Mouse (Mus musculus) forebrain, embryonic 14.5 days (tissue): ENCODE data around the gene Gm38392. TPM values are rescaled to one million over a fixed set of nuclear protein-coding genes. Genes with fewer than 3 reads are reported as not detected.

Experiments
- ATAC-seq: fragments of 200-750 bp; cut with Nextera tagmentation; 2 replicates; pipeline ENCODE4 v1.8.0; 2017; ENCODE audit warnings: mild to moderate bottlenecking, moderate library complexity
- DNase-seq: peaks from one replicate; pipeline ENCODE4 v3.0.0-alpha.2; 2015; ENCODE audit warnings: low spot score
- H3K27ac ChIP-seq: fragments of 300-500 bp; sonication (generic); 2 replicates; pipeline ENCODE4 v1.5.1; 2014; ENCODE audit warnings: low read depth, mild to moderate bottlenecking, control low read depth, low read length, moderate library complexity
- H3K27me3 ChIP-seq: fragments of 300-500 bp; sonication (generic); replicated peaks from 2 replicates; pipeline ENCODE4 v1.6.1; 2014; ENCODE audit warnings: low read length, control low read depth, mixed read lengths; ENCODE audit not compliant: control insufficient read depth, insufficient read depth
- H3K36me3 ChIP-seq: fragments of 300-500 bp; sonication (generic); 2 replicates; pipeline ENCODE4 v1.6.1; 2014; ENCODE audit warnings: low read length, control low read depth; ENCODE audit not compliant: control insufficient read depth, insufficient read depth
- H3K4me1 ChIP-seq: fragments of 300-500 bp; sonication (generic); 2 replicates; pipeline ENCODE4 v1.6.1; 2014; ENCODE audit warnings: antibody characterized with exemption, low read length, control low read depth; ENCODE audit not compliant: control insufficient read depth, insufficient read depth
- H3K4me2 ChIP-seq: fragments of 300-500 bp; sonication (generic); 2 replicates; pipeline ENCODE4 v1.6.1; 2014; ENCODE audit warnings: mild to moderate bottlenecking, control low read depth, low read length
- H3K4me3 ChIP-seq: fragments of 300-500 bp; sonication (generic); 2 replicates; pipeline ENCODE4 v1.5.1; 2014; ENCODE audit warnings: low read depth, low read length, control low read depth
- H3K9ac ChIP-seq: fragments of 300-500 bp; sonication (generic); 2 replicates; pipeline ENCODE4 v1.6.1; 2014; ENCODE audit warnings: mild to moderate bottlenecking, low read length, control low read depth, moderate library complexity
- H3K9me3 ChIP-seq: fragments of 300-500 bp; sonication (generic); replicated peaks from 2 replicates; pipeline ENCODE4 v1.6.1; 2016; ENCODE audit warnings: low read length, control low read depth, mixed read lengths; ENCODE audit not compliant: control insufficient read depth
- WGBS: fragments of 180-500 bp; shearing (Covaris S2); extraction: QIAGEN DNeasy Blood & Tissue Kit; methylation state at CpG from one replicate; pipeline ENCODE4 v1.1.7; 2014; 5-methylcytosine and 5-hydroxymethylcytosine counted together
- polyA plus RNA-seq: library from polyadenylated mRNA; unstranded; fragments of >200 nt; fragmentation: Nextera tagmentation; extraction: Ambion mirVana; gene quantifications from 2 replicates; pipeline ENCODE4 v1.2.1, GENCODE M21; 2014

Gm38392 gene
- polyA plus RNA-seq, 1 experiment from 2014 or later = 0.18 TPM

GRCm38 (mm10) chr3:88244071-88244470, 42.9 kb downstream of the Gm38392 start:
- H3K4me2 ChIP-seq = no peak overlapping the region
- ATAC-seq (no peak), DNase-seq (peak; percentile 70)
- no peaks in the 10 kb centered on the region for H3K27me3 ChIP-seq
- no peaks in the 10 kb centered on the region for H3K36me3 ChIP-seq
- H3K9ac ChIP-seq = no peak overlapping the region
- no peak overlapping the region for H3K4me3 ChIP-seq
- no peaks in the 10 kb centered on the region for H3K9me3 ChIP-seq
- no peak overlapping the region for H3K27ac ChIP-seq
- 0% methylated on average over 2 of the region's 2 CpGs for WGBS
- peaks cover 28% of the 10 kb centered on the region for H3K4me1 ChIP-seq

DNA sequence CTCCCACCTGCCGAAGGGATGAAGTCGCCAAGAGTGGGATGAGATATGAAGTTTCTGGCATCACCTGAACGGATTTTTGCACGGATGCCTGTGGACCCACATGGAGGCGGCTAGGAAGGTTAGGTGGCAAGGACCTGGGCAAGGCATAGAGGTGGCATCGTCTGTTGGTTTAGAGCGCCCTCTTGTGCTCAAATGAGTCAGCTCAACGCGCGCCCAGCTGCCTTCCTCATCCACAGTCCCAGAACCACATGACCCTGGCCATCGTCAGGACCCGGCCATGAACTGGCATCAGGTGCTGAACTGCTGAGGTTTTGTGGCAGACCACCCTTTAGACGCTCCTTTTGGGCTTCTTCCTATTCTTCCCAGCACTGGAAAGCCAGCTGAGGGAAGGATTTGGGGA, 44.5 kb downstream of the Gm38392 start:
- no peak overlapping the region for H3K4me3 ChIP-seq
- DNase-seq = peak; percentile 86
- ATAC-seq = peak; percentile 61
- H3K4me2 ChIP-seq = peak overlapping the region; percentile 55
- WGBS = under 1% methylated on average over 13 of the region's 13 CpGs
- H3K4me1 ChIP-seq = peaks cover 42% of the 10 kb centered on the region
- H3K27ac ChIP-seq = peak overlapping the region; percentile 89; the same call in 1 of the 2 replicates
- H3K27me3 ChIP-seq = no peaks in the 10 kb centered on the region
- no peaks in the 10 kb centered on the region for H3K36me3 ChIP-seq
- H3K9ac ChIP-seq = peak overlapping the region; percentile 40
- H3K9me3 ChIP-seq = no peaks in the 10 kb centered on the region

DNA sequence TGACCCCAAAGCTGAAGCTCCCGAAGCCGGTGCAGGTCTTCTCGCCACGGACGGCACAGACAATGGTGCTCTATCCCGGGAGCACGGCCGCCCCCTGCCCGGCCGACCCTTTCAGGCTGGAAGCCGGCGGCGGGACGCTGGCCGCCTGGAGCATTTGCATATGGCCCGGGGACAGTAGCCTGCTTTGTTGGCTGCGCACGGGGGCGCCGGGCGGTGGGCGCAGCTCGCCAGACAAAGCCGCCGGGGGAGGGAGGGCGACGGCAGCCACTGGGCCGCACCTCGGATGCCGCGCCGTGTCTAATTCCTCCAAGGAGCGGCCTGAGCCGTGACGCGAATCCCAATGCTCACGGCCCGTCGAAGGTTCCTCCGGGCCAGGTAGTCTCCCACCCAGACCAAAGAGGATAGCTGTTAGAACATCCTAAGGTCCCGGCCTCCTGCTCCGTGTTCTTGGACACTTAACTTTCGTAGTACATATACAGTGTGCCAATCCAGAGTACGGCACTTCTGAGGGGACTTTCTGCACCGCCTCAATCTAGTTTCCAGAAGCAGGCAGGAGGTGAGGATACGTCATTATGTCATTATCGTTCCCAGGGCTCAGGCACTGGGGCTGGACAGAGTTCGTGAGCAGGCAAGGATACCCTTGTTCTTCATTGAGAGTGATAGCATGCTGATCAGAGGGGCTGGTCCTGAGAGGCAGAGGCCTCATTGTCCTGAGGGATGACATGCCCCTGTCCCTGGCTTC, 45.8 kb downstream of the Gm38392 start:
- DNase-seq (peak; percentile 77), ATAC-seq (peak; percentile 7; the same call in 1 of the 2 replicates)
- Histone ChIP-seq H3K9ac (peak overlapping the region; percentile 60), H3K4me2 (peak overlapping the region; percentile 55), H3K4me1 (peaks cover 55% of the 10 kb centered on the region), H3K36me3 (no peaks in the 10 kb centered on the region), H3K27ac (peak overlapping the region; percentile 89), H3K4me3 (peak overlapping the region; percentile 14), H3K27me3 (no peaks in the 10 kb centered on the region), H3K9me3 (no peaks in the 10 kb centered on the region)
- WGBS = under 1% methylated on average over 48 of the region's 48 CpGs

GRCm38 (mm10) chr3:88239446-88239845, 47.6 kb downstream of the Gm38392 start:
- DNase-seq = no peak
- no peaks in the 10 kb centered on the region for H3K27me3 ChIP-seq
- no peak for ATAC-seq
- H3K4me1 ChIP-seq = peaks cover 63% of the 10 kb centered on the region
- no peaks in the 10 kb centered on the region for H3K36me3 ChIP-seq
- no peaks in the 10 kb centered on the region for H3K9me3 ChIP-seq
- 38% methylated on average over 4 of the region's 4 CpGs for WGBS
- 0 out of 2 replicates have a peak overlapping the region, but pooled peaks have one; percentile 8 for H3K4me2 ChIP-seq
- H3K9ac ChIP-seq = peak overlapping the region; percentile 48
- peak overlapping the region; percentile 89 for H3K27ac ChIP-seq
- H3K4me3 ChIP-seq = no peak overlapping the region

- 12% methylated on average over 7 of the region's 8 CpGs for WGBS
- peak overlapping the region; percentile 89 for H3K27ac ChIP-seq
- H3K4me3 ChIP-seq = no peak overlapping the region
- H3K27me3 ChIP-seq = no peaks in the 10 kb centered on the region
- H3K4me2 ChIP-seq = 0 out of 2 replicates have a peak overlapping the region, but pooled peaks have one; percentile 8
- H3K9me3 ChIP-seq = no peaks in the 10 kb centered on the region
- DNase-seq (peak; percentile 86), ATAC-seq (peak; percentile 67)
- H3K36me3 ChIP-seq = no peaks in the 10 kb centered on the region
- peaks cover 66% of the 10 kb centered on the region for H3K4me1 ChIP-seq
- peak overlapping the region; percentile 48 for H3K9ac ChIP-seq
These were observed 48.1 kb downstream of the Gm38392 start for GRCm38 (mm10) chr3:88238866-88239391.

DNA sequence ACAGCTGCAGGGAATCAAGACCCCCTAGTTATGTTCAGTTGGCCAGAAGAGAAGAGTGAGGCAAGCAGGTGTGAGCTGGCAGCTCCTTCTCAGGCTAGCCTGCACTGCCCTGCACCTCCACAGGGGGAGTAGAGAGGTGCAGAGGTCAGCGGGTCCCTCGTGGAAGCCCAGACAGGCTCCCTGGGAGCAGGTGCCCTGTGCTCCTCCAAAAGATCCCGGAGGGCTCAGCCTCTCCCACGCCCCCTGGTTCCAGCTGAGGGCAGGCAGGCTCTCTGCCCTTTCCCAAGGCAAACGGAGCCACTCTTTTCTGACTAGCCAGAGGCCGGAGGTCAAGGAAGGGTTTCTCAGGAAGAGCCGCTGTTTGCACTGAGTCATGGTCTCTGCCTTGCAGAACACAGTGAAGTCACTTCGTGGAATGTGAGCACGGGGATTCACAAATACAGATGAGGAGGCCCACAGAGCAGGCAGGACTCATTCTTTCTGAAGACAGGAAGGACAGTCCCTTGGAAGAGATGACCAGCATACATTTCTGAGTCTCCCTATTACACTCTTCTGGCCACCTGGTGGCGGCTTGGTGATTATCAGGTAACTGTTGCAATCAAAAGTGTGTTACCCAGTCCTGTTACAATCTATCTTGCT, 49.3 kb downstream of the Gm38392 start:
- H3K9me3 ChIP-seq = no peaks in the 10 kb centered on the region
- no peaks in the 10 kb centered on the region for H3K36me3 ChIP-seq
- H3K4me2 ChIP-seq = no peak overlapping the region
- 6% methylated on average over 10 of the region's 10 CpGs for WGBS
- peak; percentile 53 for DNase-seq
- H3K4me3 ChIP-seq = no peak overlapping the region
- H3K9ac ChIP-seq = 0 out of 2 replicates have a peak overlapping the region, but pooled peaks have one; percentile 21
- ATAC-seq = no peak
- H3K27ac ChIP-seq = peak overlapping the region; percentile 89
- H3K4me1 ChIP-seq = peaks cover 77% of the 10 kb centered on the region
- no peaks in the 10 kb centered on the region for H3K27me3 ChIP-seq

DNA sequence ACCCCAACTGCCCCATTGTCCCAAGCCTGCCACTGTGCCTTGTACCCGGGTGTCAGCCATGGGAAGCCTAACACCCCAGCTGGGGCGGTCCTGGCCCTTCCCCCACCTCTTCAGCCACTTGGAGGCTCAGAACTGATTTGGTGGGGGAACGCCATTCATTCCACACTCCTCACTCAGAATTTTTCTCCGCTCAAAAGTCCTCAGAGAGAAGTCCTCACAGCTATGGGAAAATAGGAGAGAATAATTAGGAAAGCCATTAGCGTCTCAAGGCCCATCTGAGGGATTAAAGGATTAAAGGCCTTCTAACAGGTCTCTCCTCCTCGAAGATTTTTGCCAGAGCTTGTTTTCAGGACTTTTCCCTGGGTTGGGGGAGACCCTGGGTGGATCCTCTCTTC, 49.9 kb downstream of the Gm38392 start:
- Histone ChIP-seq H3K9ac (0 out of 2 replicates have a peak overlapping the region, but pooled peaks have one; percentile 21), H3K9me3 (no peaks in the 10 kb centered on the region), H3K4me3 (no peak overlapping the region), H3K4me2 (no peak overlapping the region), H3K36me3 (no peaks in the 10 kb centered on the region), H3K27me3 (no peaks in the 10 kb centered on the region), H3K27ac (peak overlapping the region; percentile 89), H3K4me1 (peaks cover 79% of the 10 kb centered on the region)
- peak; percentile 66 for DNase-seq
- 3% methylated on average over 6 of the region's 6 CpGs for WGBS
- ATAC-seq = no peak

DNA sequence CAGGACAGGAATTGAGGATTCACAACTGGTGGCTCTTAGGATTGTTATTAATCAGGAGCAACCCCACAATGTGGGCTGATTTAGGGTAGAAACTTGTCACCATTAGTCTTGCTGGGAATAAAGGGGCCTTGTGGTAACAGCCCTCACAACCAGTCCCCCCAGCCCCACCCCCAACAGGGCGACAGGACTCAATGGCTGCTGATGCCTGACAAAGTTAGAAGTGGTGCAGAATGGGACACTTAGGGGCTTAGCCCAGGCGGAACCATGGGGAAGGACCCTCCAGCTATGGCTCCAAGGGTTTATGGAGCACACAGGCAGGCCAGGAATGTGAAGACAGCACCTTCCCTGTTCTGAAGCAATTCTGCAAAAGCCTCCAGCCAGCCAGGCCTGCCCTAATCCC, 51.4 kb downstream of the Gm38392 start:
- no peak overlapping the region for H3K9ac ChIP-seq
- 21% methylated on average over 2 of the region's 2 CpGs for WGBS
- DNase-seq (no peak), ATAC-seq (no peak)
- H3K36me3 ChIP-seq = peaks cover 1% of the 10 kb centered on the region; the same call in 1 of the 2 replicates
- peak overlapping the region; percentile 89 for H3K27ac ChIP-seq
- H3K27me3 ChIP-seq = no peaks in the 10 kb centered on the region
- no peak overlapping the region for H3K4me3 ChIP-seq
- no peak overlapping the region for H3K4me2 ChIP-seq
- no peaks in the 10 kb centered on the region for H3K9me3 ChIP-seq
- H3K4me1 ChIP-seq = peaks cover 81% of the 10 kb centered on the region
